Mouse (Mus musculus) MEL (cell line): ENCODE measurements at regions not wholly inside any gene's neighbourhood (a gene's known extent, or its start where the extent isn't known, plus 50 kb on each side); places are given as distances from the start of the nearest gene placed in this dataset.

Experiments
- CHD2 ChIP-seq: IDR thresholded peaks from 2 replicates; pipeline ENCODE4 v1.6.1; 2011; ENCODE audit warnings: low read length, improper control_type of control experiment
- CTCF ChIP-seq, 3 experiments: IDR thresholded peaks in 2 of 3; conservative IDR thresholded peaks in 1 of 3; 2 replicates each; pipeline ENCODE4 v1.5.1; 2011 to 2012; ENCODE audit warnings: low read length in 3 of 3, low read depth in 2 of 3, mild to moderate bottlenecking in 2 of 3, improper control_type of control experiment in 1 of 3, inconsistent platforms in 1 of 3, mixed read lengths in 1 of 3, moderate library complexity in 1 of 3; ENCODE audit not compliant: control insufficient read depth in 1 of 3, insufficient read depth in 1 of 3, poor library complexity in 1 of 3, severe bottlenecking in 1 of 3
- NELFE ChIP-seq: IDR thresholded peaks from 2 replicates; pipeline ENCODE4 v1.6.1; 2011; ENCODE audit warnings: low read depth, low read length, improper control_type of control experiment
- RAD21 ChIP-seq: IDR thresholded peaks from 2 replicates; pipeline ENCODE4 v1.6.1; 2011; ENCODE audit warnings: mild to moderate bottlenecking, low read depth, low read length, improper control_type of control experiment

- no peak for TF ChIP-seq CHD2
- no peak for TF ChIP-seq RAD21
- TF ChIP-seq NELFE: no peak
- no peak for TF ChIP-seq CTCF (IDR thresholded peaks at IDR 0.05 in 2 of 3, conservative IDR thresholded peaks at IDR 0.05 in 1 of 3; ENCODE audit: control insufficient read depth in 1 of 3, insufficient read depth in 1 of 3, low read depth in 2 of 3, low read length in 3 of 3, poor library complexity in 1 of 3, severe bottlenecking in 1 of 3)
These were observed 798.7 kb downstream of the Cypt12 start for GRCm38 (mm10) chr3:18746898-18747297.
